Mouse (Mus musculus) stomach, postnatal 0 days (tissue): ENCODE data around the gene Zbtb42.

ENCODE experiments used
- CTCF ChIP-seq: IDR thresholded peaks from 2 replicates; pipeline ENCODE4 v1.5.1; 2016; ENCODE audit warnings: antibody characterized with exemption, low read depth, mild to moderate bottlenecking, moderate library complexity
- EP300 ChIP-seq: optimal IDR thresholded peaks from 2 replicates; pipeline ENCODE3; 2016; ENCODE audit warnings: antibody characterized with exemption

- TF ChIP-seq EP300 (no peak), CTCF (peak; percentile 42)
Measured at GRCm38 (mm10) chr12:112660576-112661326, 17.9 kb upstream of the Zbtb42 start.
